Mouse (Mus musculus) CD4-positive helper T cell, adult 2 months (primary cell): ENCODE results near the gene 2010111I01Rik.
"Not testable (repeated sequence)": the region's sequence is repeated elsewhere in the genome, so short reads cannot be mapped to it uniquely, and the experiment has no call there.

ENCODE experiments used
- DNase-seq: peaks from one replicate; pipeline ENCODE4 v3.0.0-alpha.2; 2012; ENCODE audit warnings: low read depth, missing footprints, low spot score

Gene 2010111I01Rik

DNA sequence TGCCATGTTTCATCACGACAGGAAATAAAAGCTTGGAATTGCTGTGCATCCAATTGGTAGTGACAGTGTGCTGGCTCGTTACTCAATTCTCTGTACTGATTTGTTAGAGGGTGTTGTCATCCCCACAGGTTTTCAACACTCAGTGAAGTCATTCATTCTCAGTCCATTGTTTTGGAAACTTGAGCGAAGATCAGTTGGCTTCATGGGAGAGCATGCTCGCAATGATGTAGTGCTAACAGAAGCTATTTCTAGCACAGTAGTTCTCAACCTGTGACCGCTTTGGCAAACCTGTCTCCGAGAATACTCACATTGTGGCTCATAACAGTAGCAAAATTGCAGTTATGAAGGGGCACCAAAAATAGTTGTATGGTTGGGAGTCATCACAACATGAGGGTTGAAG is 8.7 kb upstream of the 2010111I01Rik start:
- DNase-seq = no peak

DNA sequence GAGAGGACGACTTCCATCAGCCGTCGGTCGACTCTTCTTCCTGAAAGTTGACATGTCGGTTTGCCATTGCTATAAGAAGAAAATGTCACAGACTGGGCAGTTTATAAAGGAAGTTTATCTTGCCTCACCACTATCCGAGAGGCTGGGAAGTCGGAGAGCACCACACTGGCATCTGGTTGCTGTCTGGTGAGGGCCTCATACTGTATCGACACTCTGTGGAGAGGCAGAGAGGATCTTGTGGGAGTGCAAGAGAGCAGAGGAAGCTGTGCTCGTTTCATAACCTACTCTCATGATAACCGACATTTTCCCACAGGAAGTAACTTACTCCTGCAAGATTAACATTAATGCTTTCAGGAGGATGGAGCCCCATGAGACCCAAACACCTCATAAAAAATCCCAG is 7.9 kb upstream of the 2010111I01Rik start:
- DNase-seq = no peak

DNA sequence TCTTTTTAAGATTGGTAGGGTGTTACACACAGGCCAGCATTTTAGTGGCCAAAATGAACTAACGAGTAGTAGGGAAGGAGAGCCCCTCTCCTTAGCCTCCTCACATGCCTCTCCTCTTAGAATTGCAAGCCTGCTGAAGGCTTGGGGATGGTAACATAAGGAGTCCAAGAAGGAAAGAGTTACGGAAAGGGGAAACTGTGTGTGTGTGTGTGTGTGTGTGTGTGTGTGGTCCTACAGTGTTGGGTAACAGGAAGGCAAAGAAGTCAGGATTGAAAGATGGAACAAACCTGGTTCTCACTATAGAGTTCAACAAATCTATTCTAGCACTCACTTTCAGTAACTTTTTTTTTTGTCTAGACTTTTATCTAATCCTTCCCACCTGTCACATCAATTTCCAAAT is 1.3 kb upstream of the 2010111I01Rik start:
- DNase-seq = no peak

GRCm38 (mm10) chr13:62968223-62968622 is 3.5 kb downstream of the 2010111I01Rik start:
- DNase-seq = no peak

DNA sequence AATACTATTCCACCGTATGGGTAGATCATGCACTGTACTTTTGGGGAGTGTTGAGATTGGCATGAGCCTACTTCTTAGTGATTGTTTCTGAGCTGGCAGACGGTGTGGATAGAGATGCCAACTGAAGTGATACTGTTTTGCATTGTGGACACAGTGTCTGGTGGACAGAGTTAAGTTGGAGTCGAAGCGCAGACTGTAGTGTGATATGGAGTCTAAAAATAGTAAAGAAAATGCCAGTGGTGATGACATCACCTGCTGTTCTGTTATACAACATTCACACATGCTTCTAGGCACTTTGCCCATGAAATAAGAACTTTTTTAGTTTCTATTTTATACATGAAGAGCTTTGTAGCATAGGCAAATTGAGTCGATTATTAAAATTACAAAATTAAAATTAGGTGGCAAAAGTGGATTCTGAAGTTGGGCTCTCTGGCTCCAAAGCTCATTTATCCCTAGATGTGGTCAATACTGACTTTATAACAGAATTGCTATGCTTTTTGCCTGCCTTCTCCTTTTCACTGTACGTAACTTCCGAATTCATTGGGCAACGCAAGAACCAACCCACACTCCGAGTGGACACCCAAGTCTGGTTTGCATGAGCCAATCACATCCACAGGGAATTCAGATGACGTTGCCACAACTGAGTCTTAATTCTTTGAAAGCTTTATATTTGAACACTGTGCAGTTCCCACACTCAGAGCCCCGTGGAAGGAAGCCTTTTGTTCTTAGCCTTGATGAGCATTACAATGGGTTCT is 6.0 kb downstream of the 2010111I01Rik start:
- DNase-seq = no peak

DNA sequence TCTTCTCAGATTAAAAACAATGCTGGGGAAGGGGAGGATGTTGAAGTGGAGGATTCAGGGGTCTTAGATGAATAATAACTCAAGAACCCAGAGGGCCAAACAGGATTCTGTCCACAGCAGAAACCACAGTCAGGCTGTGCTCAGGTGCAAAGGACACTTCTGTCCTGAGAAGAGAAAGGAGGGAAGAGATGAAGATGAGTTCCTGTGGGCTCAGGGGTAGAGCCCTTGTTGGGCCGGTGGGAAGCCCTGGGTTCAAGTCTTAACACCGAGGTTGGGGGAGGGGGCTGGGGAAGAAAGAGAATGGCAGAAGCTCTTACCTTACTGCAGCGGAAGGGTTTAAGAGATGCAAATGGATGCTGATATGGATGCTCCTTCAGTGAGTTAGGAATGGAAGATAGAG is 7.7 kb downstream of the 2010111I01Rik start:
- DNase-seq = no peak

GRCm38 (mm10) chr13:62973111-62973510 is 8.4 kb downstream of the 2010111I01Rik start:
- DNase-seq = no peak

- no peak for DNase-seq
Measured at GRCm38 (mm10) chr13:62978104-62978503, 13.4 kb downstream of the 2010111I01Rik start.

DNA sequence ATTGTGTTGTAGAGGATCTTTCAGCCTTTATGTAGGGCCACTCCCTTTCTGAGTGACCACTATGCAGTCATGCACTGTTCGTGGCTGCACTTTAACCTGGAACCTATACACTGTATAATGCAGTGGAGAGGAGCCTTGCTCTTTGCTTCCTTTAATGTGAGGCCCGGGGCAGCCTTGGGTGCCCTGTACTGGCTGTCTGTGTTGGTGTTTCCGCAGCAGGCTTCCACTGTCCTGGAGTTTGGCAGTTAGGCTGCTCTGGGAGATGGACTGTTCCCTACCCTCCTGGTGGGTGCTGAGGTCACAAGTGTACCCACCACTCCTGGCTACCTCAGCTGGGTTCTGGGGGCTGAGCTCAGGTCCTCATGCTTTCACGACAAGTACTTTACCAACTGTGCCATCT is 14.1 kb downstream of the 2010111I01Rik start:
- DNase-seq = no peak

- DNase-seq = no peak
Measured at GRCm38 (mm10) chr13:62979215-62979614, 14.5 kb downstream of the 2010111I01Rik start.

DNA sequence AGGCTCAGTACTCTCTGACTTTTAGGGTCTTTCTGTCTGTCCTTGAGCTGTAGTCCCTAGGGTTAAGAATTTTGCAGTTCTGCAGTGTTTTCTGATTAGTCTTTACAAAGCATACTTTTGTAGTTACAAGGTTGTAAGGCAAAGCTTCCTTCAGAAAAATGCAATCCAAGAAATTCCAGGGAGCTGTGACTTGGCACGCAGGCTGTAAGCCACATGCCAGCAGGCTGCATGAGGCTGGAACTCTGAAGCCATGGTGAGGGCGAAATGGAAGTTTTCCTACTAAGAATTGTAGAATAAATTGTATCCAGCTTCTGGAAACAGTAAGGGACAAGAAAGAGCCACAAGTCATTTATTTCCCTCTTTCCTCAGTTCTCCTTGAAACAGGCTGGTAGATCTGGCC is 15.4 kb downstream of the 2010111I01Rik start:
- no peak for DNase-seq

GRCm38 (mm10) chr13:62984485-62984884 is 19.8 kb downstream of the 2010111I01Rik start:
- no peak for DNase-seq

DNA sequence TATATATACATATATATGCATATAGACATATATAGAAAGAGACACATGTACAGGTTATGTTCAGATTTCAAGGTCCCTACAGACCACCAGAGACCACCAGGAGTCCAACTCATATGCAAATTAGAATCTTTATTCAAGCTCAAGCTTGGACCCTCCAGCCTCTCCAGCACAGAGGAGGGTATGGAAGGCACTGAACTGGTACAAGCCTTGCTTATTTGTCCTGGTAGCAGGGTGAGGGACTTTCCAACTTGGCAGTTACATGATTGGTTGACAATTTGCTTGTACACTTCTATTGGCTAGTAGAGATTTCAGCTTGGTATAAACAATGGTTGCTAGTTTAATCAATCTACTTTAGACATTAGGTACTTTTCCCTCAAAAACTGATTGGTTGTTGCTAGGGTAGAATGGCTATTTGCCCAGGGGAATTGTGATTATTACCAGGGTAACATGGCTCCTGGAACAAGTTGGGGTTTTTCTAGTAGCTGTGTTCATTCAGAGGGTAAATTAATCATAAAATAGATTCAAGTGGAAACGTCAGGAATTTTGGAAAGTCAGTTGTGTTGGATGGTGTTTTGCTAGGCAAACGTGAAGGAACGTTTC is 25.3 kb downstream of the 2010111I01Rik start:
- no peak for DNase-seq

DNA sequence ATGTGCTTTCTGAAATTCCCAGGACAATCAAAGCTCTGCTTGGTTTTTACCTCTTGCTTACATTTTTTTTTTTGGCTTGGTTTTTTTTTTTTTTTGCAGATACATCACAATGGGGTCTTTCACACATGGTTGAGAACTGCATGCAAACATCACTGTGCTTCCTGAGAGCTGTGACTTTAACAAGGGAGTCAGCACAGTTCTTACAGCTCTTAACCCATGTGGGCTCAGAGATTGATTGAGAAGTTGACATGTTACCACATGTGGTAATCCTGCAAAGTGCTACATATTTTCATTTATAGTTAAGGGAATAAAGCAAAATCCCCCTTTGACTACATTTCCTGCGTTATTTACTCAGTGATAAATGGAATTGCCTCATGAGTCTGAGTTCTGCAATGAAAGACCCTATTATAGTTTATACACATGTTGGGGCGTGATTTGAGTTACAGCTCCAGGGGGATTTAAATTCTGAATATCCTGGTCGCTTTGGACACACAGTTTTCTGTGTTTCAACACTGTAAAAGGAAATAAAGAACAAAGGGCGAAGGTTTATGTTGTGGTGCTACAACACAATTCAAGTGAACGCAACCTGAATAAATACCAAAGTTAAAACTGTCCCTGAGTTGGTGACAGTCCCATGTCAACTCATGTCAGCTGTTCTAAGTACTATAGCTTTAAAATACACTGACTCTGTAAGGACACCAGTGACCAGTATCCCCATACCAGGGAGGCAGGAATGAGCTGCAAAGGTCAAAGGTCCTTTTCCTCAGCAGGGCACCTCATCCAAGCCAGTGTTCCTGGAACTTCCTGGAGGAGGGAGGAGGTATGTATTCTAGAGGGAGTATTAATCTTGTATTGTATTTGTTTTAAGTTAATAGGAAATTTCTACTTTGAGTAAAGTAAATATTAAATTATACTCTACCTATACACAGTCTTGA is 29.1 kb downstream of the 2010111I01Rik start:
- DNase-seq = no peak

DNA sequence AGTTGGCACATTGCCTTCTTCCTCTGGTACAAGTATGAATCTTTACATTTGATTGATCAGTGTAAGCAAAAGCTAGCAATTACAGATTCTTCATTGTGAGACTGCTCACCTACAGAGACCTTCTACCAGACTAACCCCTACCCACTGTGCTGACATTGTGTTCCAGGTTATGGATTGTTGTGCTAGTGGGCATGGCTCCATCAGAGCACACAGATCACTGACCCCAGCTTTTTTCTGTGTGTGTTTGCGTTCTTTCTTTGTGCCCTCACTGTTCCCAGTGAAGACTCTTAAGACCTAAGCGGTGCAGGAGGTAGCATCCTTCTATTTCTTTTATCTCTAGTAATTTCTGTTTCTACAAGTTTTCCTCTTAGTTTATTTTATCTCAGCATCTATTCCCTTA is 32.1 kb downstream of the 2010111I01Rik start:
- DNase-seq = no peak

- DNase-seq = not testable (repeated sequence)
Measured at GRCm38 (mm10) chr13:63007491-63007890, 42.8 kb downstream of the 2010111I01Rik start.

DNA sequence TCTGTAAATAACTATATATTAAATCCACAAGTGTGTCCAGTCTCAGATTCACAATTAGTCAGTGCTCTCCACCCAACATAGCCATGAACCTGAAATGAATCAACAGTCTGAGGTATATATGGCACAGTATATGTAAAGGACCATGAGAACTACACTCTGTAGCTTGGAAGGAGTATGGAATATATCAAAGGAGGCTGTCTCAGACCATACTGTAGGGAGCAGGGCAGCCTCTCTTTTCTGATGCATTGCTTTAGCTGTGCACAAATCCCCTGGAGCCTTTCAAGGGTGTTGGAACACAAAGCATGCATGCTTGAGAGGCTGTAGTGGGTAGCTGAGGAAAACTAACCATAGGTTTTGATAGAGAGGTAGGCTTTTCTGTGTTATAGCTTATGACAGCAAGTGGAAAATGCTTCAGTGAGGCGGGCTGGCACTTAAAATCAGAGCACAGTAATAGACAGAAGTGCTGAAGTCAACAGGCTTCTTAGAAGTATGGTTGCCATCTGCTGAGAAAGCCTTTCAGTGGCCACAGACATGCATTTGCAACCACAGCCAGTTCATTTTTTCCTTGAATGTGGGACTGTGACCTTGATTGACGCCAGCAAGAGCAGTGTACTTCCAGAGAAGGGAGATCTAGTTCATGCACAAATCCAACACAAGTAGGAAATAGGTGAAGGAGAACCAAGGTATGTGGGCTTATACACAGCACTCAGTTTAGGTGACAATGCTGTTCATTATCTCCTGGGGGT is 45.8 kb downstream of the 2010111I01Rik start:
- DNase-seq = no peak

GRCm38 (mm10) chr13:63014353-63014752 is 49.7 kb downstream of the 2010111I01Rik start:
- no peak for DNase-seq

GRCm38 (mm10) chr13:63015362-63015761 is 50.7 kb downstream of the 2010111I01Rik start:
- DNase-seq = no peak

GRCm38 (mm10) chr13:63016056-63016455 is 51.4 kb downstream of the 2010111I01Rik start:
- no peak for DNase-seq
